Mouse (Mus musculus): ENCODE measurements at regions not wholly inside any gene's neighbourhood (a gene's known extent, or its start where the extent isn't known, plus 50 kb on each side); places are given as distances from the start of the nearest gene placed in this dataset.

DNA sequence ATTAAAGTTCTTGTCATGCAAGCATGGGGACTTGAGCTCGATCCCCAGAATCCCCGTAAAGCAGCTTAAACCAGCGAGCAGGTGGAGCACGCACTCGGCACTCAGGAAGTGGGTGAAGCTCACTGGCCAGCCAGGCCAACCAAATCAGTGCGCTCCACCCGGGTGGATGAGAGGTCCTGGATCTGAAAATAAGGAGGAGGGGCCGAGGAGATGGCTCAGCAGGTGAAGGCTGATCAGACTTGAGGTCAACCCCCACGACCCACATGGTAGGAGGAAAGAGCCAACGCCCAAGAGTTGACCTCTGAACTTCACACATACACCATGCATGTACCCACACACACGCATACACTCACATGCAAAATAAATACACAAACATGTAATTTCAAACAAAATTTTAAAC, 120.8 kb downstream of the Inhbb start:
- Histone ChIP-seq H3K4me1 (ENCODE audit: control insufficient read depth, insufficient read depth, low read length) (no peaks in the 10 kb centered on the region; the same call in 1 of the 2 replicates), H3K27ac (ENCODE audit: insufficient read depth, low read depth, low read length) (no peak overlapping the region), H3K4me3 (ENCODE audit: insufficient read depth, low read depth, low read length) (no peak overlapping the region)
- WGBS = 94% methylated on average over 11 of the region's 11 CpGs
- TF ChIP-seq CTCF (IDR thresholded peaks at IDR 0.05; ENCODE audit: insufficient read depth, low read depth, low read length) = no peak

DNA sequence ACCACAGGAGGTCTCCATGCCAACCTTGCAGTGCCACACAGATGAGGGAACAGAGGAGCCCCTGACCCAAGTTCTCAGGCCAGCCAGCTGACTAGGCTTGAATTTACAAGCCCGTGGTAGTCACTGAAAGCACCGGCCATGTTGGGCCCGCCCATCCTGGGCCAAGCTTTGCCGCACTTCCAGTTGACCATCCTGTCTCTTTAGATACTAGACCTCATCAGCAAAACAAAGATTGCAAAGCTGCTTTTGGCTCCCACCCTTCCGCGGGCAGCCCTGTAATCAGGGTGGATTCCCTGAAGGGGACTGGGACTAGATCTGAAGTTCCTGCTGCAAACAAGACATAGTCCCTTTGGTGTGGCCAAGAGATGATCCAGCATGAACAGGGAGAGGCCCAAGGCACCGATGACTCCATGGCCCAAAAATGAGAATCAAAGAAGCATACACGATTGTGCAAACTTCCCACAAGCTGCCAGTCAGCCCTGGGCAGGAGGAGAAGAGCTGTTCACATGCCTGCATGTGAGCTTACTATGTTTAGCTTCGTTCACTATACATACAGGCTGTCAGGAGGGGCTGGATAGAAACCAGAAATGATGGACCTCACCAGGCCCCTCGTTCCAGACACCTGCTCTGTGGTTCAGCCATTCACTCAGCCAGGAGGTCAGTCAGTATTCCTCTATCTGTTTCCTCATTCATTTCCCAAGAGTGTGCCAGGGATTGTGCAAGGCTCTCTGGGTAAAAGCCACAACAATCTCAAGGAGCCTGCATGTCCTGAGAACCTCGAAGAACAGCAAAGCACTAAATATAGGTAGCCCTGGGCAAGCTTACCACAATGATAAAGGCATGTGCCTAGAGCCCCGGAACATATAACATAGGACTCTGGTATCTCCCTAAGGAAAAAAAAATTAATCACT, 122.0 kb downstream of the Inhbb start:
- no peaks in the 10 kb centered on the region for H3K4me1 ChIP-seq (ENCODE audit: control insufficient read depth, insufficient read depth, low read length)
- TF ChIP-seq CTCF (IDR thresholded peaks at IDR 0.05; ENCODE audit: insufficient read depth, low read depth, low read length) (no peak), POLR2A (IDR thresholded peaks at IDR 0.05; ENCODE audit: insufficient read depth, low read depth, low read length) (no peak)
- no peak overlapping the region for H3K4me3 ChIP-seq (ENCODE audit: insufficient read depth, low read depth, low read length)
- WGBS = 85% methylated on average over 12 of the region's 12 CpGs
- no peak overlapping the region for H3K27ac ChIP-seq (ENCODE audit: insufficient read depth, low read depth, low read length)

DNA sequence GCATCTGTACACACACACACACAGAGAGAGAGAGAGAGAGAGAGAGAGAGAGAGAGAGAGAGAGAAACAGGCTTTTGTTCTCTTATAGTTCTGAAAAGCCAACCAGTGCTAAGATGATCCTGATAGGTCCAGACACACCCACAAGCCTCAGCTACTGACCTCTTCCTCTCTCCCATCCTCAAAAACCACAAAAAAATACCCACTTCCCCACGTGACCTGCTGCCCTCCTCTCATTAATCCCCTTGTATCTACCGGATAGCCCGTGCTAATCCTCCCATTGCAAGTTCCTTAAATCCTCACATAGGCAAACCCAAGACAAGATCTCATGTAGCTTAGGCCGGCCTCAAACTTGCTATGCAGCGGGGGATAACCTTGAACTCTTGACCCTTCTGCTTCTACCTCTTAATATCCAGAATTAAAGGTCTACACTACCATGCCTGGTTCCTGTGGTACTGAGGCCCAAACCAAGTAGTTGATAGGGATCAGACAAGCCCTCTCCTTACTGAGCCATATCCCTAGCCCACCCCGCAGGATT, 123.3 kb downstream of the Inhbb start:
- H3K4me3 ChIP-seq (ENCODE audit: insufficient read depth, low read depth, low read length) = no peak overlapping the region
- H3K27ac ChIP-seq (ENCODE audit: insufficient read depth, low read depth, low read length) = no peak overlapping the region
- TF ChIP-seq CTCF (IDR thresholded peaks at IDR 0.05; ENCODE audit: insufficient read depth, low read depth, low read length) = no peak
- TF ChIP-seq POLR2A (IDR thresholded peaks at IDR 0.05; ENCODE audit: insufficient read depth, low read depth, low read length) = no peak
- WGBS = 88% methylated on average over 6 of the region's 6 CpGs
- H3K4me1 ChIP-seq (ENCODE audit: control insufficient read depth, insufficient read depth, low read length) = no peaks in the 10 kb centered on the region

DNA sequence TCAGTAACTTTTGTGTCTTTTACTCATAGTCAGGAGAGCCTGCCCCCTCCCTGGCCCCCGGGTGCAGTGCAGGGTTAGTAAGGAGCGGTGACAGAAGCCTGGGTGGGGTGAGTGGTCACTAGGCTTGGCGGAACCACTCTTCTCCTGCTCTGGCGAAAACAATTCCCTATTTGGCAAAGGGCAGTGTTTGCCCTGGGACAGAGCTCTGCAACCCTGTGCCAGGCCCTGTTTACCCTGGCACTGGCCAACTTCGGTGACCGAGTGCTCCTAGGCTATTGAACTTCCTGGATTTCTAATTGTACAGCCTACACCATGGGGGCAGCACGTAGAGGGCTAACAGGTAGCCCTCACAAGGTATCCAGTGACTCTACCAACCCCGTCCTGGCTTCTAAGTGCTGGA, 126.9 kb downstream of the Inhbb start:
- Histone ChIP-seq H3K27ac (ENCODE audit: insufficient read depth, low read depth, low read length) (no peak overlapping the region), H3K4me3 (ENCODE audit: insufficient read depth, low read depth, low read length) (no peak overlapping the region), H3K4me1 (ENCODE audit: control insufficient read depth, insufficient read depth, low read length) (no peaks in the 10 kb centered on the region)
- 68% methylated on average over 8 of the region's 8 CpGs for WGBS
- TF ChIP-seq POLR2A (IDR thresholded peaks at IDR 0.05; ENCODE audit: insufficient read depth, low read depth, low read length) (no peak), CTCF (IDR thresholded peaks at IDR 0.05; ENCODE audit: insufficient read depth, low read depth, low read length) (no peak)

DNA sequence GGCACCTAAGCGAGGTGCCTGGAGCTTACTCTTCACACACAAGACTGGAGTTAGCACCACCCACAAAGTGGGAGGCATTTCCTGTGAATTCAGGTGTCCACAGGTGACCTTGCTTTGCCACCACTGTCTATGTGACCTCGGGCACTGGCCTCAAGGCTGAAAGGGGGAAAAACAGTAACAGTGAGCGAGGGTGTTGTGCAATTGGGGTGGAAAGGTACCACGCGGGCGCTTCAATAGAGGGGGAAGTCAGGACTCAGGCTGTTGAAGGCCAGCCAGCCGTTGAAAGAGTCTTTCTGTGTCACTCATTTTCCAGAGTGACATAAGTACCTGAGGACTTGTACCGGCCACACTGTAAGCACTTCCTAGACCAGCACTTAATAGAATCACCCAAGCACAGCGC, 128.2 kb downstream of the Inhbb start:
- TF ChIP-seq CTCF (IDR thresholded peaks at IDR 0.05; ENCODE audit: insufficient read depth, low read depth, low read length) = no peak
- no peak for TF ChIP-seq POLR2A (IDR thresholded peaks at IDR 0.05; ENCODE audit: insufficient read depth, low read depth, low read length)
- Histone ChIP-seq H3K27ac (ENCODE audit: insufficient read depth, low read depth, low read length) (no peak overlapping the region), H3K4me1 (ENCODE audit: control insufficient read depth, insufficient read depth, low read length) (no peaks in the 10 kb centered on the region), H3K4me3 (ENCODE audit: insufficient read depth, low read depth, low read length) (no peak overlapping the region)
- 94% methylated on average over 9 of the region's 9 CpGs for WGBS

DNA sequence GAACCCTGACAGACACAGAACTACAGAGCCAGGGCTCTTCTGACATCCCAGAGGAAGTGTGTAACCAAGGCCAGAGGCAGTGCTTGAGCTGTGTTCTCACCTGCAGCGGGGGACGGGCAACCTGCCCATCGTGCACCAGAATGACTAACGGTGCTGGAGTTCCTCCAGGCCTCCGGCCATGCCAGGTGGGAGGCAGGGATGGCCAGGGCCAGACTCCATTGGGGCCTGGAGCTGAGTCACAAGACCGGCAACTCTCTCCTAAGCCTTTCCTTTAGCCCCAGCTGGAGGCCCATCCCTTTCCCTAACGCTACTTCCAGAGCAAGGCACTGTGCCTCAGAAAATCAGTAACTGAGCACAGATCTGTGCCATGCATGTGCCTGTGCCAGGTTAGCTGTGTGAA, 129.8 kb downstream of the Inhbb start:
- 72% methylated on average over 7 of the region's 7 CpGs for WGBS
- TF ChIP-seq CTCF (IDR thresholded peaks at IDR 0.05; ENCODE audit: insufficient read depth, low read depth, low read length) (no peak), POLR2A (IDR thresholded peaks at IDR 0.05; ENCODE audit: insufficient read depth, low read depth, low read length) (no peak)
- no peak overlapping the region for H3K27ac ChIP-seq (ENCODE audit: insufficient read depth, low read depth, low read length)
- no peaks in the 10 kb centered on the region for H3K4me1 ChIP-seq (ENCODE audit: control insufficient read depth, insufficient read depth, low read length)
- no peak overlapping the region for H3K4me3 ChIP-seq (ENCODE audit: insufficient read depth, low read depth, low read length)

DNA sequence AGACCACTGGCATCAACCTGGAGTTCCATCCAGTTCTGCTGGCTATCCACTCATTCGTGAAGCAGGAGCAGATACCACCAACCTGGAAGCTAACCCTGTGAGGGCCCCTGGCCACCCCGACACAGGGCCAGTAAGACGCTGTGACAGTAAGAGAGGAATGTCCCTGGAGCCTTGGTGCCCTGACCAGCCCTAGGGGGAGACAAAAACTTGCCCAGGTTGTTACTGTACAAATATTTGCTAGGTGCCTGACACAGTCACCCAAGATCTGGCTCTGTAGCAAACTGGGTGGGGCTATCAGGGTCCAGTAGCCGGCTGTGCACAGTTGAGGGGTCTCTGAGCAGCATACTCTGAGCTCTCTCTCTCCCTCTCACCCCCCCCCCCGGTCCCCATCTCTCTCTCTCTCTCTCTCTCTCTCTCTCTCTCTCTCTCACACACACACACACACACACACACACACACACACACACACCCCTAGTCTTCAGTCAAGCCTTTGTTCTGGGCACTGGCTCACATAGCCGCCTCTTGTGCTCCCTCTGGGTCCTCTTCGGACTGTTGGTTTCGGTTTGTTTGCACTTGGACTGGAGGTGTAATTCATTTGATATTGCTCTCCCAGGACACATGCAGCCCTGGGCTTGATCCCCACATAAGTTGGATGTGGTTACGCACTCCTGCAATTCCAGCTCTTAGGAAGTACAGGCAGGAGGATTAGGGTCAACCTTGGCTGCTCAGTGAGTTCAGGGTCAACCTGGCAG, 131.7 kb downstream of the Inhbb start:
- H3K4me1 ChIP-seq (ENCODE audit: control insufficient read depth, insufficient read depth, low read length) = no peaks in the 10 kb centered on the region
- 77% methylated on average over 8 of the region's 9 CpGs for WGBS
- TF ChIP-seq CTCF (IDR thresholded peaks at IDR 0.05; ENCODE audit: insufficient read depth, low read depth, low read length) (no peak), POLR2A (IDR thresholded peaks at IDR 0.05; ENCODE audit: insufficient read depth, low read depth, low read length) (no peak)
- H3K27ac ChIP-seq (ENCODE audit: insufficient read depth, low read depth, low read length) = no peak overlapping the region
- H3K4me3 ChIP-seq (ENCODE audit: insufficient read depth, low read depth, low read length) = no peak overlapping the region

DNA sequence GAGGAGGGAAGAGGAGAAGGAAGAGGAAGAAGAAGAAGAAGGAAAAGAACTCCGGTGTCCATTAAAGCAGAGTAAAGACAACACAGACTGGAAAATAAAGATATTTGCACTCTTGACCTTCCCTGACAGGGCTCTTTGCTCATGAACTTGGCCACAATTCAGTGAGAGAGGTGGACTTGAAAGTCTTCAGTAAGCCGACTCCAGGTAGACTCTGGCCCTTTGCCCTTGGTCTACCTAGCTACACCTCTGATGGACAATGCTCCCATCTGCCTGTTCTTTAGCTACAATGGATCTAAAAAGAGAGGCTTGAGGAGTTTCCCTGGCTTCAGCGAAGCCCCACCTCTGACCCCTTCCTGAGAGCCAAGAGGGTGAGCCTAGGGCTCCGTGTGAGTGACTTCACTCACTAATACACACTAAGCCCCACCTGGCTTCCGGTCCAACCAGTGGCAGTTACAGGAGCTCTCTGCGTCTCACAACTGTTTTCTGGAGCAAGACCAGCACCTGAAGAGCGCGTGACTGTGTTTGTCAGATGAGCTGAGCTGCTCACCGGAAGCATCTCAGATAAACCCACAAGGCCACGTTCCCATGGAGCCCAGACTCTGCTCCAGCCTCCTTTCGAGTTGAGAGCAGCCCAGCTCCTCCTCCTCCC, 132.4 kb downstream of the Inhbb start:
- Histone ChIP-seq H3K4me3 (ENCODE audit: insufficient read depth, low read depth, low read length) (no peak overlapping the region), H3K4me1 (ENCODE audit: control insufficient read depth, insufficient read depth, low read length) (no peaks in the 10 kb centered on the region), H3K27ac (ENCODE audit: insufficient read depth, low read depth, low read length) (no peak overlapping the region)
- 90% methylated on average over 11 of the region's 11 CpGs for whole genome bisulfite sequencing
- TF ChIP-seq CTCF (IDR thresholded peaks at IDR 0.05; ENCODE audit: insufficient read depth, low read depth, low read length) (no peak), POLR2A (IDR thresholded peaks at IDR 0.05; ENCODE audit: insufficient read depth, low read depth, low read length) (no peak)

All from olfactory bulb, adult 2 months (tissue).